Mouse (Mus musculus): ENCODE measurements around the gene Aff1. TPM values are rescaled to one million over a fixed set of nuclear protein-coding genes. Genes with fewer than 3 reads are reported as not detected.

Aff1 gene
- total RNA-seq, 2 experiments from 2014 or later: 40.6 to 45.9 TPM

Other genes starting within 250 kb of the Aff1 start
- 1 to 10 TPM; 1.1 to 3.7 TPM for gene Slc10a6, start 63.0 kb upstream of the Aff1 start, total RNA-seq (2021)
- 1 to 10 TPM in 1 of 2 experiments, under 1 TPM in 1; 0.57 to 1.3 TPM for gene 1700016H13Rik, start 36.4 kb upstream of the Aff1 start, total RNA-seq (2021)
- gene Klhl8, start 218.9 kb downstream of the Aff1 start, total RNA-seq (2021): 10 to 100 TPM; 28.4 to 28.6 TPM

Measured in gastrocnemius, adult 18-20 months (tissue).